Mouse (Mus musculus): ENCODE measurements at regions not wholly inside any gene's neighbourhood (a gene's known extent, or its start where the extent isn't known, plus 50 kb on each side); places are given as distances from the start of the nearest gene placed in this dataset.

- TF ChIP-seq POLR2A (IDR thresholded peaks at IDR 0.05; ENCODE audit: low read depth, low read length) (no peak), CTCF (IDR thresholded peaks at IDR 0.05; ENCODE audit: extremely low read depth, insufficient read depth, insufficient read length, insufficient replicate concordance) (no peak)
Measured at GRCm38 (mm10) chr17:51277161-51277560, 98.0 kb upstream of the Tbc1d5 start.

Measured in spleen, adult 2 months (tissue).